Mouse (Mus musculus) spleen, adult 2 months (tissue): ENCODE data around the gene Pde4d.

Source experiments
- CTCF ChIP-seq: fragments of 200-500 bp; IDR thresholded peaks from 2 replicates; pipeline ENCODE4 v1.5.1; 2011; ENCODE audit warnings: mild to moderate bottlenecking, inconsistent platforms; ENCODE audit not compliant: insufficient read depth, insufficient read length, insufficient replicate concordance; ENCODE audit errors: extremely low read depth
- POLR2A ChIP-seq: fragments of 200-500 bp; IDR thresholded peaks from 2 replicates; pipeline ENCODE4 v1.6.1; 2011; ENCODE audit warnings: low read depth, low read length, inconsistent platforms

DNA sequence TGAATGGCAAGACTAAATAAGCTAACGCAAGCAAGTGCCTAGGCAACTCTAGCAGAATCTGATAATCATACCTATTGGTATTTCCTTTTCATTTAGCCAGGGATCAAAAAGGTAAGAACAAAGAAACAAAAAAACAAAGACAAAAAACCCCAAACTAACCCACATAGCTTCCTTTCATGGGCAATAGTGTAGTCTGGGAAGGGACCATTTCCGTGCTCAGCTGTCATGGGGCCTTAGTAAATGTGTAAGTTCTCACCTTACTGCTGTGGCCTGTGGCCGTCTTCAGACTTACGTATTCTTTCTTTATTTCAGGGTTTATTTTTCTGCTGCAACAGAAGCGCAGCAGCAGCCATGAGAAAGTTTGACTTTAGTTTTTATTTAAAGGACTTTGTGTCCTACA lies 23.4 kb upstream of the Pde4d start:
- TF ChIP-seq POLR2A (no peak), CTCF (no peak)
